Mouse (Mus musculus) spleen, adult 18-20 months (tissue): ENCODE measurements around the gene Pebp1.

Source experiments
- DNase-seq, 2 experiments: peaks; one replicate each; pipeline ENCODE4 v3.0.0; 2022; ENCODE audit warnings: mixed read lengths in 2 of 2

Pebp1 gene

GRCm38 (mm10) chr5:117285266-117285665, 2.2 kb downstream of the Pebp1 start:
- no peak for DNase-seq

DNA sequence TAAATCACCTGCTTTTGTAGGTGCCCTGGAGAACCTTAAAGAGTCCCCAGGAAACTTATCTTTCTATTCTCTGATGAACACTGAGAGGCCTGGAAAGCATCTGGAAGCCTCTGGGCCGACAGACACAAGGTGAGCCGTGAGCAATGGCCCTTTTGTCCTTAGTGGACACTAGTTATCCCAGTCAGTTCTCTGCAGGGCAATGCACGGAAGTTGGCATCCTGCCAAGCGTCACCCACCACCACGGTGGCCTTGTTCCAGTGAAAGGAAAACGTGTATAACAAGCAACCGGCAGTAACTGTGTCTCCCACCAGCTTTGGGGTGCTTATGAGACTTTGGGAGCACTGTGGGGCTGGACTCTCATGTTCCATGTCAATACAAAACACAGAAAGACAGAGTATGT, 2.7 kb downstream of the Pebp1 start:
- no peak for DNase-seq

- DNase-seq: no peak
Observed at GRCm38 (mm10) chr5:117284029-117284428, 3.4 kb downstream of the Pebp1 start.

DNA sequence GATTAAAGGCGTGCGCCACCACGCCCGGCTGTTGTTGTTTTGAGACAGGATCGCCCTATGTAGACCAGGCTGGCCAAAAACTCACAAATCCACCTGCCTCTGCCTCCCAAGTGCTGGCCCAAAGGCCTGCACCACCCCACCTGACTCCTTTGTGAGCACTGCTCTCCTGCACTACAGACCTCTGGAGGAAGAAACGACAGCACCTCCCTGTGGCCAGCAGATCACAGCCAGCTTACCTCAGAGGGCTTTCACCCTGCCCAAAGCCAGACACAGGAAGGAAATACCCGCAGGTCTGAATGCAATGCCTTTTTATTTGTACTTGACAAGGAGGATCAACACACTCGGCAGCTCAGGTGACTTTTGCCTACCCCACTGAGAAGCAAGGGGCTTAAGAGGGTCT, 5.1 kb downstream of the Pebp1 start:
- DNase-seq: no peak

DNA sequence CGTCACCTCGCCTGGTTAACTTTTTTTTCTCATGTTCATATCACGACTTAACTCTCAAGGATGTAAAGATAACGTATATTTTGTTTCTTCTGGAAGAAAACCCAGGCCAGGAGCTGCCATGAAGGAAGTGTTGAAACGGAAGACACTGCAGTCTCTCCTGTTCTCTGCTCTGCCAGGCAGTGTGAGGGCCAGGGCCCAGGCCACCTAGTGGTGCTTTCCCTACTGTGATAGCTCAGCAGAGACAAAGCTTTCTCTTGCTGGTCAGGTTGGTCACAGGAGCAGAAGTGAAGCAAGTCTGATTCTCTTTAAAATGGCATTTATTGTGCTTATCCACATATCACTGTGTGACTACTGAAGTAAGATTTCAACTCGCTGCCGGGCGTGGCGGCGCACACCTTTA, 5.9 kb downstream of the Pebp1 start:
- DNase-seq: no peak

- no peak for DNase-seq
Observed at GRCm38 (mm10) chr5:117279669-117280050, 7.8 kb downstream of the Pebp1 start.

DNA sequence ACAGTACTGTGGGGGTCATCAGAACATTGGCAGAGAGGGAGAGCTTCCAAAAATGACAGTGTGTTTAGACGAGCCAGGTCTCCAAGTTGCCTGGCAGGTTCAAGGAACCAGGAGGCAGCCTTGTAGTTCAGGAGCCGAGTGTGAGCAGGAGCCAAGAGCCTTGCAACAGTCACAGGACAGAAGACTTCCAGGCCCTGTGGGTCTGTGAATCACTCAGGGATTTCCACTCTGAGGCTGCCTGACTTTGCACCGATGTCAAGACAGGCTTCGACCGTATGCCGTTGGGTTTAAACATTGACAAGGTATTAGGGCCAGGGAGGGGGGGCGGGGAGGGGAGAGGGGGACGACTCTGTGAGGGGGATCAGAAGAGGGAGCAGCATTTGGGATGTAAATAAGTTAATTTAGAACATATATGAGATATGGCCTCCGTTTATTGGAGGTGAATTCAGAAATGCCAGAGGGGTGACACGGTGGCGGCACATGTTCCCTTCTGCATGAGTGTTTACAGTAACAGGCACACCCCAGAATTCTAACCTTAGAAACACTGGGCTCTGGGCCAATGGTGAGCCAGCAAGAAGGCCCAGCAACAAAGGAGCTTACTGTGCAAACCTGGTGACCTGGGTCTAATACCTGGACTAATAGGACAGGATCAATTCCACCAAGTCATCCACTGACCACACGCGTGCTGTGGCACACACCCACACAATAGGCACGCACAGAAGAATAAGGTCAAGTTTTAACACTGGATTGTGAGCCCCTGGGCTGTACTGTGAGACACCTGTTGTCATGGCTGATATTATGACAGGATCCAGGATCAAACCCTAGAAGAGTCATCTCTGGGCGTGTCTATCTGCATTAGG, 8.4 kb downstream of the Pebp1 start:
- no peak for DNase-seq

DNA sequence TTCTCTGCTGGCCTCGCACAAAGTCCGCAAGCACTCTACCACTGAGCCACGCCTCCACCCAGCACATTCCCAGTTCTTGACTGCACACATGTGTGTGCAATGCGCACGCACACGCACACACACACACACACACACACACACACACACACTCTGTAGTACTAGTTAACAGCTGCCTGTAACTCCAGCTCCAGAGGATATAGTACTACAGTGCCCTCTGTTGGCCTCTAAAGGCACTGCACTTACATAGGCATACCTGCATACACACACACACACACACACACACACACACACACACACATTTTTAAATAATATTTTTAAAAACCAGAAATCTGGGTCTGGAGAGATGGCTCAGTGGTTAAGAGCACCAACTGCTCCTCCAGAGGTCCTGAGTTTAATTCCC, 9.6 kb downstream of the Pebp1 start:
- DNase-seq: no peak

DNA sequence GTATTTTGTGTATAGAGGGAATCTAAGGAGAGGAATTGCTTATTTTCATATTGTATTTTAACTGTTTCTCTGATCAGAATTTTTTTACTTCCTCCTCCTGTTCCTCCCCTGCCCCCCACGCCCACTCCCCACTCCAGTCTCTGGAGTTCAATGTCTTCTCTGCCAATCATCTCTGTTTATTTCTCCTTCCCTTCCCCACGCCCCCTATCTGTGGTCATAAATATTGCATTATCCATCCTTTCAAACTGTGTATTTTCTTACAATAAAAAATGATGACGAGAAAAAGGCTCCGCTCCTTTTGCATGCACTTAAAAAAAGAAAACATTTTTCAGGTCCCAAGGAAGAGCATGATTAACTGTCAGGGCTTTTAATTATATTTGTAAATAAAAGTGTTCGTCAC, 12.6 kb downstream of the Pebp1 start:
- DNase-seq: no peak

DNA sequence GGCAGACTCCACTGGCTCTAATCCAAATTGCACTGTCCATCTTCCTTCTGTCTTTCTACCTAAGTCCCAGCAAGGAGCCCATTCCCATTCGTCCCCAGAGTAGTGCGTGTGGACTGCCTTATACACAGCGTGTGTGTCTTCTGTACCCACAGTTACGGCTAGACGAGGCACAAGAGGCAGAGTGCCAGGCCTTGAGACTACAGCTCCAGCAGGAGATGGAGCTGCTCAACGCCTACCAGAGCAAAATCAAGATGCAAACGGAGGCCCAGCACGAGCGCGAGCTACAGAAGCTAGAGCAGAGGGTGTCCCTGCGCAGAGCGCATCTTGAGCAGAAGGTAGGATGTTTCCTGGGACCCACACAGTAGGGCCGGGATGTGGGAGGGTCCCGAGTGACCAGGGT, 15.5 kb downstream of the Pebp1 start:
- no peak for DNase-seq

GRCm38 (mm10) chr5:117269395-117269794, 18.0 kb downstream of the Pebp1 start:
- DNase-seq: no peak

DNA sequence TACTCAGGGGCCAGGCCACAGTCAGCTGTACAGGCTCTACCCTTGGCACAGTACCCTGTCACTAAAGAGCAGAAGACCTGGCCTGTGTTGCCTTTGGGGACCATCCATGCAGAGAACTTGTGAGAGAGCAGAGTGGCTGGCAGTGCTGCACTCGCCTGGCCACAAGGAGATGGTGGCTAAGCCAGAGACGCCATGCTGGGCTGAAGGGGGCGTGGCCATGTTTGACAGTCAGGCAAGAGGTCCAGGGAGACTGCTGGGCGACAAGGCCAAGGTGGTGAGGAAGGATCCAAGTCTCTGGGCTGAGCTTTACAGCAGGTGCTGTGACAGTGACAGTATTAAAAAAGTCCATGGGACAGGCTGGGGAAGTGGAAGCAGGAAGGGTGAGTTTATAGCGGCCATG, 18.7 kb downstream of the Pebp1 start:
- DNase-seq: no peak

DNA sequence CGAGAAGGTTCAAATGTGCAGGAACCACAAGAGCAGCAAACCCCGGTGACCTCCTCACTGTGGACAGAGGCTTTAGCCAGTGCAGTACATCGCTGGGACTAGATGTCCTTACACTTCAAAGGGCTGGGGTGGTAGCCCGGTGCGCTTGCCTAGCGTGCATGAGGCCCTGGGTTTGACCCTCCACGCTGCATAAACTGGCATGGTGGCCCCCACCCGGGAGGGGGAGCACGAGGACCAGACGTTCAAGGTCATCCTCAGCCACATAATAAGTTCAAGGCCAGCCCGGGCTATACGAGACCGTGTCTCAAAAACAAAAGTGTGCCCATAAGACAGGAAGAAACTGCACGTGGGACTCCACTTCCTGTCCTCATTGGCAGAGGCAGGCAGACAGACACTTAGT, 19.5 kb downstream of the Pebp1 start:
- no peak for DNase-seq

- DNase-seq: no peak
Observed at GRCm38 (mm10) chr5:117264701-117265100, 22.7 kb downstream of the Pebp1 start.

GRCm38 (mm10) chr5:117263566-117263965, 23.9 kb downstream of the Pebp1 start:
- no peak for DNase-seq

- DNase-seq: no peak
Observed at GRCm38 (mm10) chr5:117258276-117258675, 29.1 kb downstream of the Pebp1 start.

DNA sequence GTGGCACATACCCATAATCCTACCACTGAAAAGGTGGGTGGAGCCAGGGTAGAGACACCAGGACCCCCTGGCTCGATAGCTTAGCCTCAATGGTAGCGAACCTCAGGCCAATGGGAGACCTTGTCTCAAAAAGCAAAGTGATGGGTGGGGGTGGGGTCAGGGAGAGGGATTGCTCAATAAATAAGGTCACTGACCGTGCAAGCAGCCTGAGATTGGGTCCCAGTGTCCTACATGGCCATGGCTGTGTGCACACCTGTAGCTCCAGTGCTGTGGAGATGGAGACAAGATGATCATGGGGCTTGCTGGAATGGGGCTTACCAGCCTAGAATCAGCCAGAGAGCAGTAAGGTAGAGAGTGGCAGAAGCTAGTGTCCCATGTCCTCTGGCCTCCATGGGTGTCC, 35.7 kb downstream of the Pebp1 start:
- no peak for DNase-seq

DNA sequence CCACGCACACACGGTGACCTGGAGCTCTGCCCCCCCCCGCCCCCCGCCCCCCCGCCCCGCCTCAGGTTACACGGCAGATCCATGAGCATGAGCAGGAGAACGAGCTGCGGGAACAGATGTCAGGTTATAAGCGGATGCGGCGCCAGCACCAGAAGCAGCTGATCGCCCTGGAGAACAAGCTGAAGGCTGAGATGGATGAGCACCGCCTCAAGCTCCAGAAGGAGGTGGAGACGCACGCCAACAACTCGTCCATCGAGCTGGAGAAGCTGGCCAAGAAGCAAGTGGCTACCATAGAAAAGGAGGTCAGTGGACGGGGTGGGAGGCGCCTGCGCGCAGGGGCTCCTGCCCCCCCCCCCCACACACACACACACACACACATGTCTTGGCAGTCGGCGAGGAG, 36.6 kb downstream of the Pebp1 start:
- DNase-seq: no peak

- no peak for DNase-seq
Observed at GRCm38 (mm10) chr5:117248351-117248750, 39.1 kb downstream of the Pebp1 start.

- DNase-seq: no peak
Observed at GRCm38 (mm10) chr5:117245170-117245569, 42.3 kb downstream of the Pebp1 start.

GRCm38 (mm10) chr5:117242671-117243478, 44.5 kb downstream of the Pebp1 start:
- DNase-seq: no peak

GRCm38 (mm10) chr5:117241935-117242531, 45.4 kb downstream of the Pebp1 start:
- DNase-seq: no peak

DNA sequence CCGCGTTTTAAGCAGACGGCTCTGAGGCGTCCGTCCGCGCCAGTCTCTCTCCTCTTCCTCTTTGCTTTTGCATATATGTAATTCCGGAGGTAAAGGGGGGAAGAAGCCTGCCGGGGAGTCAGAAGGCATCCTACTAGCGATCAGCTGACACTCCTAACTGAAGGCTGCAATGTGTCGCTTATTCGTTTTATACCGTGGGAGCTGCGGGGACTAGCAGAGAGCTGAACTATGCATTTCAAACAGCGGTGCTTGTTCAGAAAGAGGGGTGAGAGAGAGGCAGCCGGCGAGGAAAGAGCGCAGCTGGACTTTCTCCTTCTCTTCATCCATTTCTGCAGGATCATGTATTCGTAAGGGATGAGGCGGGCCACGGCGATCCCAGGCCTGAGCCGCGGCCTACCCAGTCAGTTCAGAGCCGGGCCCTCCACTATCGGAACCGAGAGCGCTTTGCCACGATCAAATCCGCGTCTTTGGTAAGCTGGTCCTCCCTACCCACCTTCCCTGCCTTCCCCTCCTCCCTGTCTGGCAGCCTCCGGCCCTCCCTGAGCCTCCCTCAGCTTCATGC, 46.6 kb downstream of the Pebp1 start:
- no peak for DNase-seq
